Mouse (Mus musculus): ENCODE data around the gene Pdhx. TPM values are rescaled to one million over a fixed set of nuclear protein-coding genes. Genes with fewer than 3 reads are reported as not detected.

Gene Pdhx
- polyA plus RNA-seq, 1 experiment from 2014 or later, result 50.8 TPM

DNA sequence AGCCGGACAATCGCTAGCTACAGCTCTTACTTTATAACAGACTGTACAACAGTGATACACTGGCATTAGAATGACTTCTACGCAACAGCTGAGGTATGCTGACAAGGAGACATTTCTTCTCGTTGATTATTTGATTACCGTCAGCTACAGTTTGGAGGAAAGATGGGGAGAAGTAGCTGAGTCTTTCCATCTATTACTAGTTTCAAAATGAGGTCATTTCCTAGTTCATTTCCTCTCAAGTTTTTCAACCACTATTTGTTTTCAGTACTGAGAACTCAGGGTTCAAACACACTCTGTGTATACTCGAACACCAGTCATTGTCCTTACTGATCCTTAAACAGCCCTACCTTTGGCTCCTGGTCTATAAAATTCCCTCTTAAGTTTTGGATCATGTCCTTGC lies 17.5 kb downstream of the Pdhx start:
- no peak overlapping the region for H3K4me2 ChIP-seq
- ATAC-seq (ENCODE audit: extremely low read depth, insufficient number of reproducible peaks, low FRiP score, low TSS enrichment), result no peak
- 83% methylated on average over 6 of the region's 6 CpGs for WGBS
- no peaks in the 10 kb centered on the region for H3K27me3 ChIP-seq (replicated peaks)
- no peak overlapping the region for H3K9ac ChIP-seq
- H3K9me3 ChIP-seq, result no peaks in the 10 kb centered on the region
- H3K27ac ChIP-seq (replicated peaks), result no peak overlapping the region
- H3K36me3 ChIP-seq, result peaks cover 9% of the 10 kb centered on the region; the same call in 1 of the 2 replicates
- H3K4me1 ChIP-seq, result peaks cover 29% of the 10 kb centered on the region
- no peak overlapping the region for H3K4me3 ChIP-seq

DNA sequence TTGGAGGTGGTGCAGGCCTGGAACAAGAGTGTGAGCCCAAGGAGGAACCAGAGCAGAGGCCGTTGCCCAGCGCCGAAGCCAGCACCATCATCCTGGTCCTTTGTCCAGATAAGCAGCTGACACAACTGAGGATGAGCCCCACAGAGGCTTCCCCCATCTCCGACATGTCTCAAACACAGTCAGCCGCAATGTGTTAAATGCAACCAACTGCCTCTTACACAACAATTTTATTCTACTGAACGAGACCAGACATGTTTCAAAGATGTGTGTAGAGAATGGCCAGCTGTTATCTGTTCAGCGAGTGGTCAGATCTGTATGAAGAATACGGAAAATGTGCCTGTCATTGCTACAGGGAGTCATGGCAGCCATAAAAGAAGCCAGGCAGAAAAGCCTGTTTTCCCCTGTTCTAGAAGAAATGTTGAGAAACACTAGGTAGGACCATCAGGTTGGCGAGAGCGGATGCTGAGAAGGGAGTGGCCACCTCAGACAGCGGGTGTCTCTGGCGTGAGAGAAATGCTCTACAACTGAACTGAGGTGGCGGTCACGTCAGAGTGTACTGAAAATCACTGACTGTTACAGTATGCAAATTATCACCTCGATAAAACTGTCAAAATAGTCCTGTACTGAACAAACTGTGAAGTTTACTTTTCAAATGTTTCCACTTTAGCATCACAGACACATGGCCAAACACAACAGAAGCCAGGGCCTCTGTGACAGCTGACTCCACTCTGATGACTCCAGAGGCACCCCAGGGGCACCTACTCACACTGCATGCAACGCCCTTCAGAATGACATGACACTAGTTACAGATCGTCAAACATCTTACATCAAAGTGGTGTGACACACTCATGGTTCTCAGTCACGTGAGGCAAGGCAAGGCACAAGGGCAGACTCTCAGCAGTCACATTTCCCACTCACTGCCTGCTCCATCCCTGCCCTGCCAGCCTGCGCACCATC lies 21.1 kb downstream of the Pdhx start:
- H3K27me3 ChIP-seq (replicated peaks), result no peaks in the 10 kb centered on the region
- H3K4me2 ChIP-seq, result no peak overlapping the region
- 72% methylated on average over 19 of the region's 19 CpGs for WGBS
- peaks cover 15% of the 10 kb centered on the region for H3K4me1 ChIP-seq
- H3K36me3 ChIP-seq, result peaks cover 3% of the 10 kb centered on the region; the same call in 1 of the 2 replicates
- no peaks in the 10 kb centered on the region for H3K9me3 ChIP-seq
- ATAC-seq (ENCODE audit: extremely low read depth, insufficient number of reproducible peaks, low FRiP score, low TSS enrichment), result no peak
- 0 out of 2 replicates have a peak overlapping the region, but pooled peaks have one; percentile 33 for H3K9ac ChIP-seq
- H3K4me3 ChIP-seq, result no peak overlapping the region
- H3K27ac ChIP-seq (replicated peaks), result no peak overlapping the region

GRCm38 (mm10) chr2:103045286-103045685 lies 28.0 kb downstream of the Pdhx start:
- no peak overlapping the region for H3K27ac ChIP-seq (replicated peaks)
- WGBS, result 87% methylated on average over 2 of the region's 2 CpGs
- H3K4me1 ChIP-seq, result no peaks in the 10 kb centered on the region
- ATAC-seq (ENCODE audit: extremely low read depth, insufficient number of reproducible peaks, low FRiP score, low TSS enrichment), result no peak
- H3K9me3 ChIP-seq, result no peaks in the 10 kb centered on the region
- no peak overlapping the region for H3K4me3 ChIP-seq
- H3K9ac ChIP-seq, result no peak overlapping the region
- H3K27me3 ChIP-seq (replicated peaks), result no peaks in the 10 kb centered on the region
- no peak overlapping the region for H3K4me2 ChIP-seq
- H3K36me3 ChIP-seq, result peaks cover 28% of the 10 kb centered on the region

- Histone ChIP-seq H3K36me3 (peaks cover 57% of the 10 kb centered on the region), H3K4me3 (no peak overlapping the region), H3K9me3 (no peaks in the 10 kb centered on the region), H3K4me1 (no peaks in the 10 kb centered on the region), H3K4me2 (no peak overlapping the region), H3K27ac (replicated peaks) (no peak overlapping the region), H3K9ac (no peak overlapping the region), H3K27me3 (replicated peaks) (no peaks in the 10 kb centered on the region)
- WGBS, result 74% methylated on average over 8 of the region's 8 CpGs
- ATAC-seq (ENCODE audit: extremely low read depth, insufficient number of reproducible peaks, low FRiP score, low TSS enrichment), result no peak
Measured at GRCm38 (mm10) chr2:103040896-103041295, 32.4 kb downstream of the Pdhx start.

- no peak for ATAC-seq (ENCODE audit: extremely low read depth, insufficient number of reproducible peaks, low FRiP score, low TSS enrichment)
- Histone ChIP-seq H3K4me1 (no peaks in the 10 kb centered on the region), H3K27ac (replicated peaks) (no peak overlapping the region), H3K4me2 (no peak overlapping the region), H3K9ac (no peak overlapping the region), H3K4me3 (no peak overlapping the region), H3K27me3 (replicated peaks) (no peaks in the 10 kb centered on the region), H3K36me3 (peaks cover 62% of the 10 kb centered on the region), H3K9me3 (no peaks in the 10 kb centered on the region)
- 86% methylated on average over 4 of the region's 4 CpGs for WGBS
Measured at GRCm38 (mm10) chr2:103037831-103038230, 35.5 kb downstream of the Pdhx start.

DNA sequence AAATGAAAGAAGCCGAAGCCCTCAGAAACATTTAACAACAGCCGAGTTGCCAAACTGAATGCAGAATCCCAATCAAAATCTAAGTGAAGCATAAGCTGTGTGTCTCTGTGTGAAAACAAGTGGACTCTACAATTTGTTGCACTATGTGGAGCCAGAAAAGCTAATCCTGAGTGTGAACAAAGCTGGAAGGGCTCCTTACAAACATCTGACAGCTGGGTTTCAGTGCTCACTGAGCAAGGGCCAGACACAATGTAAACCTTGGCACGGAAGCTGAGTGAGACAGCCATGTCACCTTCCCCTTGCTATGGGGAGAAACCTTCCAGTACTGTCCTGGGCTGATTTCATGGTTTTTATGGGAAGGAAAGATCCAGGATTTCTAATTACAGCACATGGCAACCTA lies 50.6 kb downstream of the Pdhx start:
- 88% methylated on average over 3 of the region's 3 CpGs for WGBS
- no peak overlapping the region for H3K27ac ChIP-seq (replicated peaks)

GRCm38 (mm10) chr2:103020191-103020987 lies 52.9 kb downstream of the Pdhx start:
- ATAC-seq (ENCODE audit: extremely low read depth, insufficient number of reproducible peaks, low FRiP score, low TSS enrichment), result no peak
- Histone ChIP-seq H3K27ac (replicated peaks) (no peak overlapping the region), H3K27me3 (replicated peaks) (no peaks in the 10 kb centered on the region), H3K9ac (no peak overlapping the region), H3K4me1 (peaks cover 4% of the 10 kb centered on the region; the same call in 1 of the 2 replicates), H3K9me3 (no peaks in the 10 kb centered on the region), H3K4me2 (no peak overlapping the region), H3K36me3 (peaks cover 27% of the 10 kb centered on the region), H3K4me3 (no peak overlapping the region)
- 77% methylated on average over 4 of the region's 4 CpGs for WGBS

More for the DNA sequence above, 50.6 kb downstream of the Pdhx start:
- peaks cover 45% of the 10 kb centered on the region for H3K36me3 ChIP-seq
- peaks cover 4% of the 10 kb centered on the region; the same call in 1 of the 2 replicates for H3K4me1 ChIP-seq
- ATAC-seq (ENCODE audit: extremely low read depth, insufficient number of reproducible peaks, low FRiP score, low TSS enrichment), result no peak
- no peak overlapping the region for H3K4me3 ChIP-seq
- no peaks in the 10 kb centered on the region for H3K27me3 ChIP-seq (replicated peaks)
- H3K9ac ChIP-seq, result no peak overlapping the region
- no peak overlapping the region for H3K4me2 ChIP-seq
- H3K9me3 ChIP-seq, result no peaks in the 10 kb centered on the region

GRCm38 (mm10) chr2:103018817-103019494 lies 54.4 kb downstream of the Pdhx start:
- Histone ChIP-seq H3K27ac (replicated peaks) (no peak overlapping the region), H3K27me3 (replicated peaks) (no peaks in the 10 kb centered on the region), H3K36me3 (peaks cover 16% of the 10 kb centered on the region), H3K4me3 (no peak overlapping the region), H3K4me1 (peaks cover 4% of the 10 kb centered on the region; the same call in 1 of the 2 replicates), H3K9me3 (no peaks in the 10 kb centered on the region), H3K9ac (no peak overlapping the region), H3K4me2 (no peak overlapping the region)
- WGBS, result 68% methylated on average over 9 of the region's 9 CpGs
- no peak for ATAC-seq (ENCODE audit: extremely low read depth, insufficient number of reproducible peaks, low FRiP score, low TSS enrichment)

DNA sequence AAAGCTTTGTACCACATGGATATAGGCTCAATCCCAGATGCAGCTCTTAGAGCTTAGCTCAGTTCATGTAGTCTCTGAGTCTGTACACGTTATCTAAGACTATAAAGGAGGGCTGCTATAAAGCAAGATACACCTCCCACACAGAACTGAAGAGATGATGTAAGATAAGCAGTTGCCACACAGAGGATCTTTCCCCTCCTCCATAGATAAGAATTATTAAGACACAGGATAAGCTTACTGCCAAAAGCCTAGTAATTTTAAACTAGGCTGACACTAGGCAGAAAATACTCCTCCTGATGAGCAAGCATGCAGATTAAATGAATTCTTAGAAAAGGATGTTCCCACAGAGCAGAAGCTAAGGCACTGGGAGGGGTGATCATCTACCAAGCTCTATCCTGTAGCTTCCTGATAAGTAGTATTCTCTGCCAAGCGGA lies 55.9 kb downstream of the Pdhx start:
- peaks cover 10% of the 10 kb centered on the region for H3K36me3 ChIP-seq
- no peak overlapping the region for H3K27ac ChIP-seq (replicated peaks)
- H3K9me3 ChIP-seq, result peaks cover 4% of the 10 kb centered on the region; the same call in 1 of the 2 replicates
- no peak for ATAC-seq (ENCODE audit: extremely low read depth, insufficient number of reproducible peaks, low FRiP score, low TSS enrichment)
- H3K4me2 ChIP-seq, result no peak overlapping the region
- H3K9ac ChIP-seq, result no peak overlapping the region
- WGBS, result 55% methylated on average over 2 of the region's 2 CpGs
- no peaks in the 10 kb centered on the region for H3K27me3 ChIP-seq (replicated peaks)
- no peak overlapping the region for H3K4me3 ChIP-seq
- peaks cover 4% of the 10 kb centered on the region; the same call in 1 of the 2 replicates for H3K4me1 ChIP-seq

DNA sequence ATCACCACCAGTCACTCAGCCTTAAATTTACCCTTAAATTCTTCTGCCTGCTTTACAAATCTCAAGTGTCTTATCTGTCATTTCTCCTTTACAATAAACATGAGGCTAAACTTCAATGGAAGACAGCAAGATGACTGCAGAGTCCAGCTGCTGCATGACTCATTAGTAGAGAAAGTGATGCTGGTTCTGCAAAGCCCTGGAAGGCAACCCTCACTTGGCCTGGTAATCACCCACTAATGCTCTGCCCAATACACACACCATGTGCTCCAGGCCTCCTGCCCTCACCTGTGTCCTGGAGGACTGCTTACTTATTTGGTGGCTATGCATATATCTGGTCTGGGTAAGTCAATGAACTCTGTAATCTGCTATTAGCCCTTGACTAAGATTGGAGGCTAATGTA lies 57.2 kb downstream of the Pdhx start:
- no peak overlapping the region for H3K4me2 ChIP-seq

More for the DNA sequence above, 57.2 kb downstream of the Pdhx start:
- H3K27ac ChIP-seq (replicated peaks), result no peak overlapping the region
- H3K4me3 ChIP-seq, result no peak overlapping the region
- ATAC-seq (ENCODE audit: extremely low read depth, insufficient number of reproducible peaks, low FRiP score, low TSS enrichment), result no peak
- peaks cover 4% of the 10 kb centered on the region; the same call in 1 of the 2 replicates for H3K4me1 ChIP-seq
- no peaks in the 10 kb centered on the region for H3K27me3 ChIP-seq (replicated peaks)
- H3K9me3 ChIP-seq, result peaks cover 4% of the 10 kb centered on the region; the same call in 1 of the 2 replicates
- peaks cover under 1% of the 10 kb centered on the region; the same call in 1 of the 2 replicates for H3K36me3 ChIP-seq
- no peak overlapping the region for H3K9ac ChIP-seq
